Comparison of ENCODE assay signal across 17 mouse cellular contexts in the genomic region with DNA sequence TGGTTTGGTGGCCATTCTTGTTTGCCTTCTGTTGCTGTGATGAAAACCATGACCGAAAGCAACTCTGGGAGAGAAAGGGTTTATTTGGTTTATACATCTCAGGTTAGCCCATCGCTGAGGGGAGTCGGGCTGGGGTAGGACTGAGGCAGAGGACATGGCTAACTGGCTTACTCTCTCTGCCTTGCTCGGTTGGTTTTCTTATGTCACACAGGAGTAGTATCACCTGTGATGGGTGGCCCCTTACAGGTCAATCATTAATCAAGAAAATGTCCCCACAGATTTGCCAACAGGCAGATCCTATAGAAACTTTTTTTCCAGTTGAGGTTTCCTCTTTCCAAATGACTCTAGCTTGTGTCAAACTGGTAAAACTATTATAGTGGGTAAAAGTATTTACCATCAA.
"Had no signal": no experiment of that assay in that cellular context is flagged by ENCODE, and none has a peak within 500 bp of the region (broad histone marks: within the 10 kb centered on the region; RNA-seq: fewer than 3 reads in every experiment).

No protein-coding gene starts in this region.

- H3K36me3 ChIP-seq: neural tube, embryonic 12.5 days; neural tube, embryonic 13.5 days; neural tube, embryonic 15.5 days; stomach, embryonic 15.5 days had no signal

- H3K9ac ChIP-seq: neural tube, embryonic 12.5 days; neural tube, embryonic 13.5 days; neural tube, embryonic 15.5 days; stomach, embryonic 15.5 days had no signal

- H3K4me3 ChIP-seq: neural tube, embryonic 12.5 days; neural tube, embryonic 13.5 days; neural tube, embryonic 15.5 days; stomach, embryonic 15.5 days had no signal

- H3K27me3 ChIP-seq: neural tube, embryonic 12.5 days; neural tube, embryonic 13.5 days; neural tube, embryonic 15.5 days; stomach, embryonic 15.5 days had no signal

- H3K4me1 ChIP-seq: neural tube, embryonic 12.5 days; neural tube, embryonic 13.5 days; neural tube, embryonic 15.5 days; stomach, embryonic 15.5 days had no signal

- DNase-seq: retina, postnatal 1 day; right cerebral cortex, adult 18-20 months; right cerebral cortex, postnatal 14 days; right cerebral cortex, postnatal 25 days; right cerebral cortex, postnatal 4 days; spleen, adult 18-20 months; thymus, adult 18-20 months; thymus, adult 2 months; thymus, postnatal 14 days; thymus, postnatal 25 days; thymus, postnatal 36 days; thymus, postnatal 4 days had no signal

- H3K9me3 ChIP-seq: neural tube, embryonic 12.5 days; neural tube, embryonic 13.5 days; neural tube, embryonic 15.5 days; stomach, embryonic 15.5 days had no signal

- H3K27ac ChIP-seq: neural tube, embryonic 12.5 days; neural tube, embryonic 13.5 days; neural tube, embryonic 15.5 days; stomach, embryonic 15.5 days; stomach, postnatal 0 days had no signal

- H3K4me2 ChIP-seq: neural tube, embryonic 12.5 days; neural tube, embryonic 13.5 days; neural tube, embryonic 15.5 days; stomach, embryonic 15.5 days had no signal
